Mouse (Mus musculus): Measurements from ENCODE around the gene Gm7970.
"Not testable (repeated sequence)": the region's sequence is repeated elsewhere in the genome, so short reads cannot be mapped to it uniquely, and the experiment has no call there.

Gene Gm7970

GRCm38 (mm10) chr14:41555483-41555882 lies at the start of gene Gm7970:
TSS of gene Gm7970 (minus strand) at chr14:41555583.
- not testable (repeated sequence) for DNase-seq

- DNase-seq, result not testable (repeated sequence)
Measured at GRCm38 (mm10) chr14:41600935-41601334, 45.6 kb upstream of the Gm7970 start.

GRCm38 (mm10) chr14:41586346-41586745 lies 31.0 kb upstream of the Gm7970 start:
- not testable (repeated sequence) for DNase-seq

GRCm38 (mm10) chr14:41572911-41573310 lies 17.5 kb upstream of the Gm7970 start, which contains the start of gene 1700049E17Rik2:
TSS of gene 1700049E17Rik2 (plus strand) at chr14:41573211.
- not testable (repeated sequence) for DNase-seq

GRCm38 (mm10) chr14:41524695-41525094 lies 30.7 kb downstream of the Gm7970 start:
- DNase-seq, result not testable (repeated sequence)

GRCm38 (mm10) chr14:41520683-41521082 lies 34.7 kb downstream of the Gm7970 start:
- not testable (repeated sequence) for DNase-seq
